Mouse (Mus musculus): Measurements from ENCODE around the gene Sdf4. TPM values are rescaled to one million over a fixed set of nuclear protein-coding genes. Genes with fewer than 3 reads are reported as not detected.

Sdf4 gene
- total RNA-seq, 2 experiments from 2014 or later, result 213 to 215 TPM

GRCm38 (mm10) chr4:155993606-155994005, 934 bp downstream of the Sdf4 start:
- DNase-seq (ENCODE audit: low spot score in 2 of 2), result no peak

DNA sequence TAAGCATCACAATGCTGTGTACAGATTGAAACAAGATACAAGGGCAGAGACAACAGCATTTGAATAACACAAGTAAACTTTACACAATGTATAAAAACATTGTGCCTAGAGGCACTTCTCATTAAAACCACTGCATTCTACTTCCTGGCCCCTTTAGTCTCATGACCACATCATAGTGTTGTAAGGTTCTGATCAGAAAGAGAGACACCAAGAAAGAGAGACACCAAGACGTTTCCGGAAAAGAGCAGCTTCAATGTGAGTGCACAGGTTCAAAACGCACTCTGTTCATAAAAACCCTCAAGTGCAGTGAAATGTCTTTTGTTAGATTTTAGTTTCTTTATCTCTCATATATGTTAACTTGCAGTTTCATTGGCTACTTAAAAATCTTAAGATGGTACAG, 11.4 kb downstream of the Sdf4 start:
- no peak for DNase-seq (ENCODE audit: low spot score in 2 of 2)

GRCm38 (mm10) chr4:156008369-156008768, 15.7 kb downstream of the Sdf4 start:
- DNase-seq (ENCODE audit: low spot score in 2 of 2), result no peak

DNA sequence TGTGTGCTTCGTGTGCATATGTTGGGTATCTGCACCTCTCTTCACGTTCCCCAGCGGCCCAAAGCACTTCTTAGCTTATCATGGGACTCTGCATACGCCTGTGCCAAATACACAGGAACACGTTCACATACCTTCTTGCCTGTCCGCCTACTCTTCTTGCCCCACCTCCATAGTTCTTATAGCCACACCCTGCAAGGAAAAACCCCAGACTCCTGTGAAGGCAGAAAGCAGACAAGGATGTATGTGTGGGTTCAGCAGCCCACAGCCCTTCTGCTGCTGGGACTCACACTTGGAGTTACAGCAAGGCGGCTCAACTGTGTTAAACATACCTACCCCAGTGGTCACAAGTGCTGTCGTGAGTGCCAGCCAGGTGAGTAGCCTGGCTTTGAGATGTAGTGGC, 21.0 kb downstream of the Sdf4 start, which contains the start of gene Tnfrsf4:
Tnfrsf4 (plus strand) TSS at position 207 of the 400 bp plus-strand sequence.
- peak; percentile 34 to 53 for DNase-seq (ENCODE audit: low spot score in 2 of 2)

DNA sequence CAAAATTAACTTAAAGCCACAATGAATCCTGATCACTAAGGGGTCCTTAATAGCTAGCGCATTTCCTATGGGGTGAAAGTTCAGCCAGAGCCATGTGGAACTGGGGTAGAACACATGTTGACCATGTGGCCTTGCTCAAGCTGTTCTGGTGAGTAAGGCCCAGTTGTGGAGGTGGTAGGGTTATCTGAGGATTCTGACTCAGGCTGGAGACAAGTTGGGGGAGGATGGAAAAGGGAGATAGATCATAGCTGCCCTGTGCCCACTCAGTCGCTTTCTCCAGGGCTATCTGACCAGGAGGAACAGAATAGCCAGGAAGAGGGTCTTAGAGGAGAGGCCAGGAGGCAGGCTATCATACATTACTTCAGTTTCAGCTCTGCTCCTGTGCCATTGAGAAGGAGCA, 21.8 kb downstream of the Sdf4 start:
- no peak for DNase-seq (ENCODE audit: low spot score in 2 of 2)

- no peak for DNase-seq (ENCODE audit: low spot score in 2 of 2)
Observed at GRCm38 (mm10) chr4:156019771-156020170, 27.1 kb downstream of the Sdf4 start.

- no peak for DNase-seq (ENCODE audit: low spot score in 2 of 2)
Observed at GRCm38 (mm10) chr4:156021381-156021780, 28.7 kb downstream of the Sdf4 start.

- DNase-seq (ENCODE audit: low spot score in 2 of 2), result no peak
Observed at GRCm38 (mm10) chr4:156021942-156022419, 29.3 kb downstream of the Sdf4 start.

- no peak for DNase-seq (ENCODE audit: low spot score in 2 of 2)
Observed at GRCm38 (mm10) chr4:156023520-156023919, 30.8 kb downstream of the Sdf4 start.

- DNase-seq (ENCODE audit: low spot score in 2 of 2), result no peak
Observed at GRCm38 (mm10) chr4:156024184-156024583, 31.5 kb downstream of the Sdf4 start.

GRCm38 (mm10) chr4:156026013-156026412, 33.3 kb downstream of the Sdf4 start, which contains the start of gene Tnfrsf18:
Gene Tnfrsf18 (plus strand): TSS chr4:156026164.
- peak; percentile 69 to 79 for DNase-seq (ENCODE audit: low spot score in 2 of 2)

DNA sequence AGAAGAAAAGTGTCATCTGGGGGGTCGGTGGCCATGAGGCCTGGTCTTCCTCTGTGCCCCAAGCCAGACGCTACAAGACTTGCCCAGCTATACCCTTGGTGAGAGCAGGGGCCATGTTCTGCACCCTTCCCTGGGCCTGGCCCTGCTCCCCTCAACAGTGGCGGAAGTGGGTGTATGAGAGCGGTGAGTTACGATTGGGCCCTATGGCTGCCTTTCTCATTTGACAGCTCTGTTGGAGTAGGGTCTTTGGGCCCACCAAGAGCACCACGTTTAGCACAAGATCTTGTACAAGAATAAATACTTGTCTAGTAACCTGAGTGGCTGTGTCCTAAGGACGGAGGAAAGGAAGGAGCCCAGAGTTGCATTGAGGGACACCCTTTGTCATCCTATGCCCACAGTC, 35.9 kb downstream of the Sdf4 start:
- no peak for DNase-seq (ENCODE audit: low spot score in 2 of 2)

- DNase-seq (ENCODE audit: low spot score in 2 of 2), result no peak
Observed at GRCm38 (mm10) chr4:156030651-156031118, 38.0 kb downstream of the Sdf4 start.

DNA sequence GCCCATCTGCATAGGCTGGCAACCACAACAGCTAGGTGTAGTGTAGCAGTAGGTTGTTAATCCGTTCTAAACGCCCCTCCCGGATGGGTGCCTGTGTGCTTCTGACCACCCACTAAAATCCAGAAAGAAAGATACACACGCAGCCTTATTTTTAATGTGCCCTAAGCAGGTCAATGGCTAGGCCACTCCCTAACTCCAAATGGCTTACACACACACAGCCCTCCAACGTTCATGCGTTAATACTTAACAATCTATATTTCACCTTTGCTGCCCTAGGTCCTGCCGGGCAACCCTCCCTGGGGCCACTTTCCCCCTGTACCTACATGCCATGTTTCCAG, 38.6 kb downstream of the Sdf4 start:
- DNase-seq (ENCODE audit: low spot score in 2 of 2), result no peak

DNA sequence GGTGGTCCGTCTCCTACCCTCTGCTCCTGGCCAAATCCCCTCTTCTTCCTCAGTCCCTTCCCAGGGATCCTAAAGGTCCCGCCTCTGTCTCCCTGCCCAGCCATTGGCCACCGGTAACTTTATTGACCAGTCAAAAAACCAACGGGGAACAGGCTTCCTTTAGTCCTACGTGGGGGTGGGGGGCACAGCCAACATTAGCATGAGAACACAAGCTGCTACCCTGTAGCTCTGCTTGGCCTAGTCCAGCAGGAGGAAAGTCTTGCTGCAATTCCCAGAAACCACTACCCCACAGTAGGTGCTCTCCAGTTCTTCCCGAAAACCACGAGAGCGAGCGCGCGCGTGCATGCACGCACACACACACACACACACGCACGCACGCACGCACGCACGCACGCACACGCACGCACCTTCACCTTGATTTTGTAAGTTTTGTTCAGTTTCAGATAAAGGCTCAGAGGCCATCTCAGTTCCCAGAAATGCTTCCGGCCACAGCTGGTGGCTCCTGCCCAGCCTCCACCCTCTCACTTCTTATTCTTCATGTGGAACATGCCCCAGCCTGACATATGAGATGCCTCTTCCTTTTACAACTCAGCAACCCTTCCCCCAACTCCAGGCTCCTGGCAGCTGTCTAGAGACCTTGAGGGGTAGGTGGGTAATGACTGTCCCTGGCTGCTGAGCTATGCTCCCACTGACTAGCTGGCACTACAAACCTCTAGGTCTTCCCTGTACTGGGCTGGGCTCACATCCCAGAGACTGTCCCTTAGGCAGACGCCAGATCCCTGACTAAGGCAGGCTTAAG, 39.1 kb downstream of the Sdf4 start:
- DNase-seq (ENCODE audit: low spot score in 2 of 2), result peak; percentile 66 to 77

GRCm38 (mm10) chr4:156032856-156033255, 40.2 kb downstream of the Sdf4 start:
- peak in 1 of 2 experiments; percentile 1 for DNase-seq (ENCODE audit: low spot score in 2 of 2)

DNA sequence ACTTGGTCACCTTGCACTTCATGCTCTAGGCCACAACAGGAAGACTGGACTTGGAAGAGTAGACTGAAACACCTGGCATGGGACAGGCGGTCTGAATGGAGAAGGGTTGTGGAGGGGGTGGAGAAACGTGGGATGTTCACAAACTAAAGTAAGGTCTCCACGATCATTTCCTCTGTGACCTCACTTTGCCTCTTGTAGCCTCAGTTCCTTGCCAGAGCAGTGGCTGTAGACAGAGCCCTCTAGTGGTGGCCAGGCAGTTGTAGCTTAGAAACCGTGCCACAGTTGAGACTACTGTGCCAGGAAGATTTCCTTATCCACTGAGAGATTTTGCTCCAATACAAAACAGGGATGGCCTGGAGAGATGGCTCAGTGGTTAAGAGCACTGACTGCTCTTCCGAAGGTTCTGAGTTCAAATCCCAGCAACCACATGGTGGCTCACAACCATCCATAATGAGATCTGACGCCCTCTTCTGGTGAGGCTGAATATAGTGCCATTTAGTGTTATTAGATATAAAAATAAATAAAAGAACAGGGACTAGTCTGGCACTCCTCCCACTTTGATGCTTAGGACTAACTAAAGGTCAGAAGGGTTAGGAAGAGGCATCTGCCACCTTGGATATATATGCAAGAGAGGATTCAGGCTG, 40.9 kb downstream of the Sdf4 start:
- DNase-seq (ENCODE audit: low spot score in 2 of 2), result peak in 1 of 2 experiments; percentile 12

DNA sequence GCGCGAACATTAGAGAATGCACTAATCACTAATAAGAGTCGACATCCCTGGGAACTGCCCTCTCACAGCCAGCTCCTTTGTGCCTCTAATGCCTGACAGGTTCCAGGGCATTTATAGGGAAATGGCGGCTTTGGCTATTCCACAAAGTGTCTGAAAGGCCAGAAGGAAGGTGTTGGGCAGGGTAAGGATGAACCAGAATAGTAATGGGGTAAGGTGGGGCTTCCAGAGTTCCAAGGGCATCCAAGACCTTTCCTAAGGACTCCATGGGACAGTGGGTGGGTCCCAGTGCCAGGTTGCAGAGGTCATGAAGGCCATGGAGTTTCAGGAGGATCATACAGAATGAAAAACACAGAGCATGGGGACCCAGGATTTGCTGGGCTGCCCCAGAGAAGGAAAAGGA, 41.6 kb downstream of the Sdf4 start:
- DNase-seq (ENCODE audit: low spot score in 2 of 2), result no peak

- no peak for DNase-seq (ENCODE audit: low spot score in 2 of 2)
Observed at GRCm38 (mm10) chr4:156034901-156035300, 42.2 kb downstream of the Sdf4 start.

GRCm38 (mm10) chr4:156044754-156045153, 52.1 kb downstream of the Sdf4 start:
- no peak for DNase-seq (ENCODE audit: low spot score in 2 of 2)

DNA sequence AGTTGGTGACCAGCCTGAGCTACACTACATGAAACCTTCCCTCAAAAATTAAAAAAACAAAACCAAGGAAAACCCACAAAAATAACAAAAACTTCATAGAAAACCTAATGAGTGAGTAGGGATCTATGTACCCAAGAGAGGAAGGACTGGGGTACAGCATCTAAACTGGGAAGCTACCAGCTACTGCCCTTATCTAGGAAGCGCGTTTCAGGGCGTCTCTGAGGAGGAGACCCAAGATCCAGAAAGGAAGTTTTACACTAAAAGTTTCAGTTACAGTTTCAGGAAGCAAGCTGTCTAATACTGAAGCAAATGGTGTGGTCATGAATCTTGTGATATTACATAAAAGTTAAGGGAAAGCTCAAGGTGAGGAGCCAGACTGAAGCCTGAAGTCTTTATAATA, 57.1 kb downstream of the Sdf4 start:
- DNase-seq (ENCODE audit: low spot score in 2 of 2), result no peak

DNA sequence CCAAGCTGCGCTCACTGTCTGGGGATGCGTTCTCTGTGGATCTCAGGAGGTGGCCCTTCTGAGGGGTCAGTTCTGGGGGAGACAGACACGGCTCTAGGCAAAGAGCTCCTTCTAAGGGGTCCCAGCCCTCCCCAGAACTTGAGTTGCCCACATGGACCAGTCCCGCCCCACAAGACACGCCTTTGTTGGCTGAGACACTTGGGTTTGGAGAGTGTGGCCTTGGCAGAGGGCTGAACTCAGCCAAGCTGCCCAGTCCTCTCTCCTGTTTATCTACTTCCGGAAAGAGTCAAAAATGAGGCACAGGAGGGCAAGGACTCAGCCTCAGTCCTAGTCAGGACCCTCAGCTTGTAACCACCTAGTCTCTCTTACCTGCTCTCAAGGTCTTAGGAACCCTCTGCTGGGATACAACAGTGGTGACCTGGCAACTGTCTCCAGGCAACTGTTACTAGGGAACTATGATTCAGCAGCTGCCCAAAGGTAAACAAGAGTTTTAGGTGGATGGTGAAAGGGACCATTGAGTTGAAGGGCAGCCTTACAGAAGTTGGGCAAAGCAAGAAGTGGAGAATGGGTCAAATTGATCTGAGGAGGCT, 57.8 kb downstream of the Sdf4 start:
- DNase-seq (ENCODE audit: low spot score in 2 of 2), result no peak

All from left cerebral cortex, adult 18-20 months (tissue).